Mouse (Mus musculus): Measurements from ENCODE around the gene Pkp3. TPM values are rescaled to one million over a fixed set of nuclear protein-coding genes. Genes with fewer than 3 reads are reported as not detected.

Gene Pkp3
- total and polyA plus RNA-seq, 3 experiments = not detected

DNA sequence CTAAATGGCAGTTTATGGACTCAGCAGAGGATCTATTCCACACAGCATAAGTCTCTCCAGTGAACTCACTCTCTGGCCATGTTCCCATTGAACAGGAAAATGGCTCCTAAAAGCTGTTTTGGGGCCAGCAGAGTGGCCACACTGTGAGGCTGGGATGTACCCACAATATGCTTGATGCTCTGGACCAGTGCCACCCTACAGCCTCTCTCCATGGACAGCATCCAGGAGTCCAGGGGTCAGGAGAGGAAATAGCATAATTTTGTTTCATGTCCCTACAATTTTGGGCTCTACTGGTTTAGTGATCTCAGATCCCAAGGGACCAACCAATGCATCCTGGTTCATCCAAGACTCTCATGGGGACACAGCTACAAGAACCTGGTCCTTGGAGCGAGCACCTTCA lies 20.5 kb upstream of the Pkp3 start:
- Histone ChIP-seq H3K4me3 (ENCODE audit: control insufficient read depth in 1 of 2, insufficient read depth in 1 of 2, low read depth in 2 of 2, low read length in 2 of 2) (no peak overlapping the region), H3K79me2 (ENCODE audit: control insufficient read depth, insufficient read depth, low read length, poor library complexity) (no peaks in the 10 kb centered on the region), H3K4me1 (ENCODE audit: control insufficient read depth in 1 of 2, insufficient read depth in 2 of 2, low read length in 2 of 2) (no peaks in the 10 kb centered on the region), H3K36me3 (ENCODE audit: control insufficient read depth in 1 of 2, insufficient read depth in 2 of 2, low read length in 2 of 2) (no peaks in the 10 kb centered on the region), H3K27ac (ENCODE audit: control insufficient read depth, low read depth, low read length) (no peak overlapping the region), H3K9me3 (replicated peaks; ENCODE audit: insufficient read depth, low read length) (no peaks in the 10 kb centered on the region), H3K27me3 (ENCODE audit: control insufficient read depth in 1 of 2, insufficient read depth in 2 of 2, low read length in 2 of 2) (peaks cover 10 to 19% of the 10 kb centered on the region in 2 experiments), H3K9ac (ENCODE audit: control insufficient read depth, low read depth, low read length, poor library complexity, severe bottlenecking) (no peak overlapping the region)
- no peak for DNase-seq (ENCODE audit: low read depth, low spot score)
- no peak for TF ChIP-seq USF1 (IDR thresholded peaks at IDR 0.05; ENCODE audit: low read depth, low read length)

DNA sequence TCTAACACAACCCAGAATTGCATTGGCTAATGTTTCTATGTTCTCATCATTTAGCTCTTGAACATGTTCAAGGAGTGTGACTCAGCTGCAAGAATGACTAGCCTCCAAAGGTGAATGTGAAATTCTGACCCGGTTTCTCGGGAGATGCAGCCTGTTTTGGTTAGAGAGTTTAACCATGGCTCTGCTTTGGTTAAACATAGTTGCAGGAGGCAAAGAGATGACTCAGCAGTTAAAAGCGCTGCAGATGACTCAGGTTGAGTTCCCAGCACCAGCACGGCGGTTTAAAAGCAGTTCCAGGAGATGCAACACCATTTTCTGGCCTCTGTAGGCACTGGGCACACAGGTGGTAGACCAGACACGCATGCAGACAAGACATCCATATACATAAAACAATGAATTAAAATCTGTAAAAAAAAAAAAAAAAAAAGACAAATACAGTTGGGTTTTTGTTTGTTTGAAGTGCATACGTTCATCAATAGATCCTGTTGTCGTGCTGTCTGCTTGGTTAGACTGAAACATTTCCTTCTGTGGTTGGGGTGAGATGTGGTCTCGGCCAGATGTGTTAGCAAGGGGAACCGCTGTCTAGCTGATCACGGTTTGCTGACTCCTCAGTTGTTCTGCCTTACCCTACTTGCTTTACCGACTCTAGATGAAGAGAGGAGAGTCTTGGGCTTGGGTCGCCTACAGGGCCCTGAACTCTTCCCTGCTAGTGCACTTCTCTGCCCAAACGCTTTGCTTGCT lies 19.2 kb upstream of the Pkp3 start:
- Histone ChIP-seq H3K36me3 (ENCODE audit: control insufficient read depth in 1 of 2, insufficient read depth in 2 of 2, low read length in 2 of 2) (no peaks in the 10 kb centered on the region), H3K4me3 (ENCODE audit: control insufficient read depth in 1 of 2, insufficient read depth in 1 of 2, low read depth in 2 of 2, low read length in 2 of 2) (no peak overlapping the region), H3K79me2 (ENCODE audit: control insufficient read depth, insufficient read depth, low read length, poor library complexity) (no peaks in the 10 kb centered on the region), H3K4me1 (ENCODE audit: control insufficient read depth in 1 of 2, insufficient read depth in 2 of 2, low read length in 2 of 2) (no peaks in the 10 kb centered on the region), H3K9ac (ENCODE audit: control insufficient read depth, low read depth, low read length, poor library complexity, severe bottlenecking) (no peak overlapping the region), H3K27ac (ENCODE audit: control insufficient read depth, low read depth, low read length) (no peak overlapping the region), H3K9me3 (replicated peaks; ENCODE audit: insufficient read depth, low read length) (no peaks in the 10 kb centered on the region), H3K27me3 (ENCODE audit: control insufficient read depth in 1 of 2, insufficient read depth in 2 of 2, low read length in 2 of 2) (peaks cover 10 to 19% of the 10 kb centered on the region in 2 experiments)
- TF ChIP-seq CHD1 (IDR thresholded peaks at IDR 0.05; ENCODE audit: low read depth, low read length) = no peak
- TF ChIP-seq MAZ (IDR thresholded peaks at IDR 0.05; ENCODE audit: low read depth, low read length) = no peak
- no peak for TF ChIP-seq GABPA (IDR thresholded peaks at IDR 0.05; ENCODE audit: low read depth, low read length)
- no peak for TF ChIP-seq EP300 (IDR thresholded peaks at IDR 0.05; ENCODE audit: low read depth in 1 of 2, low read length in 2 of 2)
- no peak for TF ChIP-seq RCOR1 (IDR thresholded peaks at IDR 0.05; ENCODE audit: low read depth, low read length)
- TF ChIP-seq ETS1 (IDR thresholded peaks at IDR 0.05; ENCODE audit: low read depth, low read length) = no peak
- TF ChIP-seq MEF2A (IDR thresholded peaks at IDR 0.05; ENCODE audit: extremely low read depth, insufficient replicate concordance, low read depth, low read length, poor library complexity, severe bottlenecking) = no peak
- no peak for TF ChIP-seq TAL1 (IDR thresholded peaks at IDR 0.05; ENCODE audit: low read length)
- no peak for TF ChIP-seq HCFC1 (IDR thresholded peaks at IDR 0.05; ENCODE audit: low read depth, low read length)
- TF ChIP-seq ZMIZ1 (IDR thresholded peaks at IDR 0.05; ENCODE audit: low read depth, low read length) = no peak
- TF ChIP-seq RAD21 (IDR thresholded peaks at IDR 0.05; ENCODE audit: low read depth, low read length) = no peak
- TF ChIP-seq POLR2A (IDR thresholded peaks at IDR 0.05; ENCODE audit: control insufficient read depth in 1 of 2, insufficient read depth in 1 of 2, low read depth in 1 of 2, low read length in 2 of 2, poor library complexity in 1 of 2) = no peak
- no peak for TF ChIP-seq TBP (IDR thresholded peaks at IDR 0.05; ENCODE audit: low read depth, low read length)
- no peak for TF ChIP-seq POLR2AphosphoS2 (IDR thresholded peaks at IDR 0.05; ENCODE audit: low read length)
- TF ChIP-seq E2F4 (IDR thresholded peaks at IDR 0.05; ENCODE audit: borderline replicate concordance, low read depth, low read length) = no peak
- no peak for TF ChIP-seq ZKSCAN1 (IDR thresholded peaks at IDR 0.05; ENCODE audit: low read depth, low read length)
- no peak for TF ChIP-seq NELFE (IDR thresholded peaks at IDR 0.05; ENCODE audit: low read depth, low read length)
- TF ChIP-seq CTCF (IDR thresholded peaks at IDR 0.05 in 2 of 3, conservative IDR thresholded peaks at IDR 0.05 in 1 of 3; ENCODE audit: control insufficient read depth in 1 of 3, insufficient read depth in 1 of 3, low read depth in 2 of 3, low read length in 3 of 3, poor library complexity in 1 of 3, severe bottlenecking in 1 of 3) = no peak
- TF ChIP-seq TCF12 (IDR thresholded peaks at IDR 0.05; ENCODE audit: low read depth, low read length) = no peak
- no peak for TF ChIP-seq USF2 (IDR thresholded peaks at IDR 0.05; ENCODE audit: borderline replicate concordance in 1 of 2, insufficient read depth in 1 of 2, low read depth in 1 of 2, low read length in 2 of 2)
- DNase-seq (ENCODE audit: low read depth, low spot score) = no peak

All from MEL (cell line).